Mouse (Mus musculus) adrenal gland, postnatal 14 days (tissue): ENCODE measurements around the gene Pdcd2. TPM values are rescaled to one million over a fixed set of nuclear protein-coding genes. Genes with fewer than 3 reads are reported as not detected.

ENCODE experiments used
- DNase-seq: peaks from one replicate; pipeline ENCODE4 v3.0.0; 2021; ENCODE audit warnings: mixed read lengths
- total RNA-seq: library from RNA; stranded (reverse); gene quantifications from 2 replicates; pipeline ENCODE4 v1.2.3, GENCODE M21; 2021

The Pdcd2 gene
- total RNA-seq, 1 experiment from 2014 or later: 30.8 TPM

GRCm38 (mm10) chr17:15498753-15499113 is 28.4 kb downstream of the Pdcd2 start:
- DNase-seq: no peak

GRCm38 (mm10) chr17:15497882-15498752 is 29.0 kb downstream of the Pdcd2 start:
- DNase-seq: peak; percentile 97

GRCm38 (mm10) chr17:15490542-15490941 is 36.6 kb downstream of the Pdcd2 start:
- DNase-seq: no peak

GRCm38 (mm10) chr17:15472671-15473070 is 54.4 kb downstream of the Pdcd2 start:
- no peak for DNase-seq

Other genes with a start within 250 kb of the Pdcd2 start
- gene Dll1, start 150.4 kb downstream of the Pdcd2 start, total RNA-seq: 6.7 and 10.5 TPM in 2 replicates
- gene Fam120b, start 131.1 kb downstream of the Pdcd2 start, total RNA-seq: 17.3 and 18.4 TPM in 2 replicates
- 159 and 160 TPM in 2 replicates for gene Psmb1, start 27.6 kb downstream of the Pdcd2 start, total RNA-seq
- gene Tbp, start 27.4 kb downstream of the Pdcd2 start, total RNA-seq: 25.9 and 33.1 TPM in 2 replicates
- gene Prdm9, start 37.1 kb upstream of the Pdcd2 start, total RNA-seq: 9.1 and 9.2 TPM in 2 replicates
- gene Chd1, start 177.7 kb upstream of the Pdcd2 start, total RNA-seq: 47.2 and 47.4 TPM in 2 replicates